Mouse (Mus musculus) heart, adult 2 months (tissue): ENCODE data around the gene Grap2.

ENCODE experiments used
- CTCF ChIP-seq: fragments of 200-600 bp; IDR thresholded peaks from 2 replicates; pipeline ENCODE4 v1.8.1; 2022; ENCODE audit warnings: antibody characterized with exemption, mild to moderate bottlenecking, moderate library complexity
- EP300 ChIP-seq: fragments of 200-500 bp; IDR thresholded peaks from 2 replicates; pipeline ENCODE4 v1.6.1; 2011; ENCODE audit warnings: low read depth, low read length, control low read depth; ENCODE audit not compliant: insufficient read depth
- POLR2A ChIP-seq: fragments of 200-500 bp; IDR thresholded peaks from 2 replicates; pipeline ENCODE4 v1.6.1; 2011; ENCODE audit warnings: mild to moderate bottlenecking, low read depth, low read length, control low read depth; ENCODE audit not compliant: insufficient read depth

GRCm38 (mm10) chr15:80599843-80600242 is 27.4 kb downstream of the Grap2 start:
- TF ChIP-seq CTCF = no peak
- no peak for TF ChIP-seq POLR2A
- TF ChIP-seq EP300 = no peak
